ENCODE assay signal across 18 mouse cellular contexts in genomic region chr12:87426354-87427031, GRCm38 (mm10).
"Had no signal": no experiment of that assay in that cellular context is flagged by ENCODE, and none has a peak within 500 bp of the region (broad histone marks: within the 10 kb centered on the region; RNA-seq: fewer than 3 reads in every experiment).

No protein-coding gene starts in this region.

- H3K4me3 ChIP-seq: left cerebral cortex, adult 2 months; liver, embryonic 13.5 days; neural tube, embryonic 12.5 days; neural tube, embryonic 15.5 days; stomach, embryonic 15.5 days had no signal

- H3K4me1 ChIP-seq: liver, embryonic 13.5 days; stomach, embryonic 15.5 days had no signal

- DNase-seq: kidney, adult 8-10 months; kidney, postnatal 36 days; layer of hippocampus, postnatal 36 days; liver, embryonic 13.5 days; lung, adult 2 months; lung, postnatal 14 days; lung, postnatal 4 days; midbrain, embryonic 14.5 days; retina, postnatal 1 day; right cerebral cortex, postnatal 25 days; spleen, adult 18-20 months; thymus, adult 18-20 months; thymus, postnatal 36 days had no signal

- H3K4me2 ChIP-seq: liver, embryonic 13.5 days; midbrain, embryonic 11.5 days; neural tube, embryonic 12.5 days; neural tube, embryonic 15.5 days; stomach, embryonic 15.5 days had no signal

- H3K9me3 ChIP-seq: liver, embryonic 13.5 days; neural tube, embryonic 12.5 days; neural tube, embryonic 15.5 days; stomach, embryonic 15.5 days had no signal

- H3K27ac ChIP-seq: left cerebral cortex, adult 2 months; liver, embryonic 13.5 days; neural tube, embryonic 12.5 days; neural tube, embryonic 15.5 days; stomach, embryonic 15.5 days had no signal

- H3K9ac ChIP-seq: liver, embryonic 13.5 days; neural tube, embryonic 12.5 days; neural tube, embryonic 15.5 days; stomach, embryonic 15.5 days had no signal

- H3K27me3 ChIP-seq: liver, embryonic 13.5 days; neural tube, embryonic 12.5 days; neural tube, embryonic 15.5 days; stomach, embryonic 15.5 days had no signal
